Mouse (Mus musculus): ENCODE data around the gene Ddn. TPM values are rescaled to one million over a fixed set of nuclear protein-coding genes. Genes with fewer than 3 reads are reported as not detected.
A peak's percentile ranks its signal among the peaks of the same experiment; 100 is the strongest.

The Ddn gene
- total RNA-seq (2014; fragmentation: Nextera tagmentation): not detected in 2 replicates
- 0.08 TPM in 1 of 2 replicates, not detected in the other for total RNA-seq (2017)

DNA sequence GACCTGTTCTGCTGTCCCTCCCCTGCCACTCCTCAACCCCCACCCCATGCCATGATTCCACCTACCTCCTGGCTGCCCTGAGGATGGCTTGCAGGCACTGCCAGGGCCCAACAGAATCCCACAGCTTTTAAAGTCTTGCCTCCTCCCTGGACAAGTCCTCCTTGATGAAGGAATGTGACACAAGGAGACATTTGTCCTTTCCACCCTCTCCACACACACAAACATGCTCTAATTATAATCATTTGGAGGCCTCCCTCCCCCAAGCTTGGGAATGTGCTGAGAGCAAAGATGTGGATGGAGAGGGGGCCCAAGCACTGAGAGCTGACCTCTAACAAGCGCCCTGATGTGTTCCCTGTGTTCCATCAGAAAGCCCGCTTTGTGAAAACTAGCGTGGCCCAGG lies at the start of gene Ddn:
Gene Ddn (minus strand): TSS at position 101 of the 400 bp plus-strand sequence.
- no peak for ATAC-seq (replicated peaks; ENCODE audit: low FRiP score, low TSS enrichment, poor library complexity, severe bottlenecking)

DNA sequence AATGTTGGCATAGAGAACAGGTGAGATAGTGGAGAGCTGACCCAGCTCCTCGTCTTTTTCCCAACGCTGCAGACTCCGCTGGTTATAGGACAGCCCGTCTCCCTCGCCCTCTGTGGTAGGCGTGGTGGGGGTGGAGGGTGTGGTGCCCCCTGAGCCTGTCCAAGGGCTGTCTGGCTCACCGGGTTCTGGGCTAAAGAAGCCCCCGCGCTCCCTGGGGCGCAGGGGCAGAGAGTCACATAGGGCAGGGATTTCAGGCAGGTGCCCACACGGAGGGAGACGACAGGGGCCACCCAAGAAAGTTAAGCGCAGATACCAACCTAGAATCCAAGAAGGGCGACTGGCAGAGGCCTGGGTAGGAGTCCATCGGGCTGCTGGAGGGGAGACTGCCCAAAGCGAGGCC lies 44.9 kb upstream of the Ddn start:
- ATAC-seq (replicated peaks; ENCODE audit: low FRiP score, low TSS enrichment, poor library complexity, severe bottlenecking): no peak

DNA sequence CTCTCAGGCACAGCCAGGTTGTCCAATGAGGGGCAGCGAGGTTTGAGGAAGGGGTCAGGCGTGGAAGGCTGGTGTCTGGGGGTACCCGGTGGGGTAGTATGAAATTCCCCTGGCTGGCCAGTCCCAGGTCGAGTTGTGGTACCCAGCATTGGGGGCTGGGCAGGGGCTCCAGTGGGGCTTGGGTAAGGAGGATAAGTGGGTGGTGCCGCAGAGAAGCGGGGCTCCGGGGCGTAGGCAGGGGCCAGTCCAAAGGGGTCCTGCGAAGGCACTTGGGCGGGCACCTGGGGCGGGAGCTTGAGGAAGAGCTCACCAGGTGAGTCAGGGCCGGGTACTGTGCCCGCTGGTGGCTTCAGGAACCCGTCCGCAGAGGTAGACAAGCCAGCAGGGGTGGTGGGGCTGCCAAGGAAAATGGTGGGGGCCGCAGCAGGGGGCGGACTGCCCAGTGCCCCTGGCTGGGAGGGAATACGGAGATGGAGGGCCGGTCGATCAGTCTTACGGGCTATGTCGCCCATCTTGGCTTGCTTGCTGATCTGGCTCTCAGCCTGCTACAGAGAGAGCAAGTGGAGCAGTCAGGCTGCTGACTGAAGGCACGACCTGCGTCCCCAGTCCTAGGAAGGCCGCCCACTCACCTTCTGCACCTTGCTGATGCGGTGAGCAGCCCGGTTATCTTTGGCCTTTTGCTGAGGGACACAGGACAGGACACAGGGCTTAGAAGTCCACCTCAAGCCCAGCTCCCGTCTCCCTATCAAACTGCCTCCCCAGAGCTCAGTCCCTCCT lies 44.1 kb upstream of the Ddn start:
- no peak for ATAC-seq (replicated peaks; ENCODE audit: low FRiP score, low TSS enrichment, poor library complexity, severe bottlenecking)

DNA sequence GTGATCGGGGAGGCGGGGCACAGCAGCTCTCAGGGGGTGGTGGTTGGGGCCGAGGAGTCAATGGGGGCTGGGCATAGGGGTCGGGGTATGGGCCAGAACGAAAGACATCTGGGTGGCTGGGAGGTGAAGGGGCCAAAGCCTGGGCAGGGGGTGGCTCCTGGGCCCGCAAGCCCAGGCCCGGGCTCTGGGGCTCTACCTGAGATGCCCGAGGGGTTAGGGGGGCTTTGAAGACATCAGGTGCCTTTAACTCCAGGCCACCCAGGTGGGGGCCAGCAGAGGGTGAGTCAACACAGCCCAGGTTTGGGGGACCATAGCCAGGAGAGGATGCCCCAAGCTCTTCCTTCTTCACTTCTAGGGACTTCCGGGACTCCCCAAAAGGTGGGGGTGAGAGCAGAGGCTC lies 43.4 kb upstream of the Ddn start:
- ATAC-seq (replicated peaks; ENCODE audit: low FRiP score, low TSS enrichment, poor library complexity, severe bottlenecking): no peak

DNA sequence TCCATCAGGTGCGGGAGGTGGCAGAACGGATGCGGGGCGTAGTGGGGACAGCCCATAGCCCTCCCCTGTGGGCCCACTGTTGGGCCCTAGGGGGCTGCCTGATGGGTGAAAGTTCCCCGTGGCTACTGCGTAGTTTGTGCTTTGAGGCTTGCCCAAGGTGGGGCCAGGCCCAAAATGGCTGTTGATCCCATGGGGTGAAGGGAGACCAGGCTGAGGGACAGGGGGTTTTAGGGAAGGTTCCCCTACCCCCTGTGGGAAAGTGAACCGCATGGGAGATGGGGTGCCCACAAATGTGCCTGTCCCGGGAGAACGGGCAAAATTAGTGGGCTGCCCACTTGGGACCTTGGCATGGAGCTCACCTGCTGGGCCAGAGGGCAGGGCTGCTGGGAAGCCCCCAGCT lies 42.8 kb upstream of the Ddn start:
- ATAC-seq (replicated peaks; ENCODE audit: low FRiP score, low TSS enrichment, poor library complexity, severe bottlenecking): no peak

DNA sequence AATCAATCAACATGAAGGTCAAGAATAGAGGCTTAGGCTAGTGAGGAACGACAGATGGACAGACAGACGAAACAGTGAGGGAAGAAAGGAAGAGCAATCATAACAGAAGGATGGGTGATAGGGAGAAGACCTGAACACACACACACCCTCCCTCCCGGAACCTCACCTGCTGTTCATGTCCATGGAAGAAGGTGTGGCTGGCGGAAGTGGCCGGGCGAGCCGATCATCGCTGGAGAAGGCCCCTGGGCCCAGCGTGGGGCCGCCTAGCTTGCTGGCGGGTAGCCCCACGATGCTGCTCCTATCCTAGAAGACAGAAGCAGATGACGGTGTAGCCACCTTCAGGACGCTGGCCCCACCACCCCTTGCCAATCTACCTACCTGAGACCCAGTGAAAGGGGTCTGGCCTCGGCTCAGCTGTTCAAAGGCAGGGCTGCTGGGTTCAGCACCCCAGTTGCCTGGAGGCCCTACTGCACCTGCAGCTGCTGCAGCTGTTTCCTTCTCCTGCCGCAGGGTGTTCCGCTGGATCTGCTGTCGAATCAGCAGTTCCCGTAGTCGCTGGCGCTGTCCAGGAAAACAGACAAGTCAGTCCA lies 42.0 kb upstream of the Ddn start:
- ATAC-seq (replicated peaks; ENCODE audit: low FRiP score, low TSS enrichment, poor library complexity, severe bottlenecking): no peak

DNA sequence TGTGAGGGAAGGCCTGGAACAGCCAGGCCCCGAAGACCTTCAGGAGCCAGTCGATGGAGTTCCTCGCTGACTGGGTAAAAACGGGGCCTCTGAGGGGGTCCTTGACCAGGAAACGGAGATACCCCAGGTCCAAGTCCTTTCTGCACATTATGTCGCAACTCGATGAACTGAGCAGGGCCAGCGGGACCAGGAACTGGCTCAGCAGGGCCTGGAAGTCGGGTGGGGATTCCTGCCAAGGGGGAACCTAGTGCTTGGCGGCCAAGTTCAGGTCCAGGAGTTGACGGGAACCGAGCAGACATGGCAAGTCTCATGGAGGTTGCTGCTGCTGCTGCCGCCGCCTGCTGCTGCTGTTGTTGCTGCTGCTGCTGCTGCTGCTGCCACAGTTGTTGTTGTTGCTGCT lies 41.4 kb upstream of the Ddn start:
- no peak for ATAC-seq (replicated peaks; ENCODE audit: low FRiP score, low TSS enrichment, poor library complexity, severe bottlenecking)

DNA sequence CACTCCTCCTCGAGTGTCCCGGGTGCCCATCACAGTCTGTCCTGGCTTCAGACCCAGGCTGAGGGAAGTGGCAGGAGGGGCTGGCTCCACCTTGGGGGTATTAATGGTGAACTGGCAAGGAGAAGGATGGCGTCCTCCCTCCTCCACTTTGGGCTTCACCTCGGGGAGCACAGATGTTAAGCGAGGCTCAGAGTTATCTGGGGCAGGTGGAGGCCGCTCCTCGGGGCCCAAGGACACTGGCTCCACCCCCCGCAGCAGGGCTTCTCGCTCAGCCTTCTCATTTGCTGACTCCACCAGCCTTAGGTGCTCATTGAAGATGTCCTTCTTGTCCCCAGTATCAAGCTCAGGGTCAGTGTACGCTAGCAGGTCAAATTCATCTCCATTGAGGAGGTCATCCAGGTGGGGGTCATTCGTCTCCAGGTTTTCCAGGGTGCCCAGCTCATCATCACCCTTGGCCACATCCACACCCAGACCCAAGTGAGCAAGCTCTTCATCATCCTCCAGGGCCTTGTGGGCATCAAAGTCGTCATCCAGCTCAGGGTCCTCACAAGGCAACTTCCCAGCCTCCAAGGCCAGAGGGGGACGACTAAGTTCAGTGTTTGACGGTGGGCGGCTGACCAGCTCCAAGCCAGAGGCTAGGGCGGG lies 40.8 kb upstream of the Ddn start:
- no peak for ATAC-seq (replicated peaks; ENCODE audit: low FRiP score, low TSS enrichment, poor library complexity, severe bottlenecking)

DNA sequence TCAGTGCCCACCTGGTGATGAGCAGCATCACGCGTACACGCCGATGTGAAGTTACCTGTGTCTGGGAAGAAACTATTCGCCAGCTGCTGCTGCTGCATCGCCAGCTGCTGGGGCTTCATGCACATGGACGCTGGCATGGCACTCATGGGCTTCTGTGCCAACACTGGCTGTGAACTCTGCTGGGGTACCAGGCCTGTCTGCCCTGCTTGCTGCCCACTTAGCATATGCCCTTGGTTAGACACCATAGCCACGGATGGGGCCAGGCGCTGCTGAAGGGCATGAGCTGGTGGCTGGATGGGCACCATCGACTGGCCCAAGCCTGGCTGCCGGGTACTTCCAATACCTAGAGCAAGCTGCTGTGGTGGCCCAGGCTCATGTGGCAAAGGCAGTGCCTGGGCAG lies 39.9 kb upstream of the Ddn start:
- no peak for ATAC-seq (replicated peaks; ENCODE audit: low FRiP score, low TSS enrichment, poor library complexity, severe bottlenecking)

DNA sequence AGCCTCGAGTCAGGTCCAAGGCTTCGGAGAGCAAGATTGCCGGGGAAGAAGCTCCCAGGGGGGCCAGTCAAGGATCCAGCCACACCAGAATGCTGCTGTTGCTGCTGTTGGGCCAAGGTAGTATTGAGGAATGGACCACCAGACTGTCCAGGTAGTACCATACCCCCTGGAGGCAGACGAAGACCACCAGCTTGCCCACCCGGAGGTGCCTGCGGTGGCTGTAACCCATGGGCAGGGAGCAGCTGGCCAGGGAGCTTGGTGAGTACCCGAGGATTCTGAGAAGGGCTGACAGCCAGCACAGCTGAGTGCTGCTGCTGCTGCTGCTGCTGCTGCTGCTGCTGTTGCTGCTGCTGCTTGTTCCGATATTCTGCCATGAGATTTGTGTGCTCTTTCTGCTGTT lies 36.9 kb upstream of the Ddn start:
- no peak for ATAC-seq (replicated peaks; ENCODE audit: low FRiP score, low TSS enrichment, poor library complexity, severe bottlenecking)

DNA sequence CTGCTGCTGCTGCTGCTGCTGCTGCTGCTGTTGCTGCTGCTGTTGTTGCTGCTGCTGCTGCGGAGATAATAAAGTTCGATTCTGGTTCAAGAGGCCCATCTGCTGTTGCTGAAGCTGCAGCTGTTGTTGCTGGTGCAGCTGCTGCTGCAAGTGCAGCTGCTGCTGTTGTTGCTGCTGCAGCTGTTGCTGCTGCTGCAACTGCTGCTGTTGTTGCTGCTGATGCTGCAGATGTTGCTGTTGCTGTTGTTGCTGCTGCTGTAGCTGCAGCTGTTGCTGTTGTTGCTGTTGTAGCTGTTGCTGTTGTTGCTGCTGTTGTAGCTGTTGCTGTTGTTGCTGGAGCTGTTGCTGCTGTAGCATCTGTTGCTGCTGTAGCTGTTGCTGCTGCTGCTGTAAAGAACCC lies 35.9 kb upstream of the Ddn start:
- ATAC-seq (replicated peaks; ENCODE audit: low FRiP score, low TSS enrichment, poor library complexity, severe bottlenecking): no peak

DNA sequence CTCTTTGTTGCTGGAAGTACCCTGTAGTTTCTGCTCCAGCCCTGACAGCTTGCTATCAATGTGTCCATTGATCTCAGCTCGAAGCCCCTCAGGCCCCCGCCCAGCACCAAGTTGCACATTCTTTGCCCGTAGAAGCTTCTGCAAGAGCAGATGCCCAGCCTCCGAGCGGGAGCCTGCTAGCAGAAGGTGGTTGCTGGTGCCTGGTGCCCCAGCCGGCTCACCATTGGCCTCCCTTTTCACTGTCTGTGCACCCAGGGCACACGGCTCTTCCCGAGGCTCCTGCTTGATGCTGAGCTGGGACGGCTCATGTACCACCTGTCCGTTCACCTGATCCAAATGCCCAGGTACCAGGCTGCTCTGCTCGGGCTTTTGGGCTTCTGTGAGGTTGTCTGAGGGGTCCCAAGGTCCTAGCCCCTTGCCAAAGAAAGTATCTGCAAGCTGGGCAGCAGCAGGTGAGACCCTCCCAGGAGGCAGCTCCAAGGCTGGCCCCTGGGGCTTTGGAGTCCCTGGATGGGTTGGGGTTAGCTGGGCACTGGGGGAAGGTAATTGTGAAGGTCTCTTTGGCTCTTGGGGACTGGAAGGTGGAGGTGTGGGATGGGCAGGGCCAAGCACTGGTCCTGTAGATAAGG lies 34.4 kb upstream of the Ddn start:
- ATAC-seq (replicated peaks; ENCODE audit: low FRiP score, low TSS enrichment, poor library complexity, severe bottlenecking): no peak

DNA sequence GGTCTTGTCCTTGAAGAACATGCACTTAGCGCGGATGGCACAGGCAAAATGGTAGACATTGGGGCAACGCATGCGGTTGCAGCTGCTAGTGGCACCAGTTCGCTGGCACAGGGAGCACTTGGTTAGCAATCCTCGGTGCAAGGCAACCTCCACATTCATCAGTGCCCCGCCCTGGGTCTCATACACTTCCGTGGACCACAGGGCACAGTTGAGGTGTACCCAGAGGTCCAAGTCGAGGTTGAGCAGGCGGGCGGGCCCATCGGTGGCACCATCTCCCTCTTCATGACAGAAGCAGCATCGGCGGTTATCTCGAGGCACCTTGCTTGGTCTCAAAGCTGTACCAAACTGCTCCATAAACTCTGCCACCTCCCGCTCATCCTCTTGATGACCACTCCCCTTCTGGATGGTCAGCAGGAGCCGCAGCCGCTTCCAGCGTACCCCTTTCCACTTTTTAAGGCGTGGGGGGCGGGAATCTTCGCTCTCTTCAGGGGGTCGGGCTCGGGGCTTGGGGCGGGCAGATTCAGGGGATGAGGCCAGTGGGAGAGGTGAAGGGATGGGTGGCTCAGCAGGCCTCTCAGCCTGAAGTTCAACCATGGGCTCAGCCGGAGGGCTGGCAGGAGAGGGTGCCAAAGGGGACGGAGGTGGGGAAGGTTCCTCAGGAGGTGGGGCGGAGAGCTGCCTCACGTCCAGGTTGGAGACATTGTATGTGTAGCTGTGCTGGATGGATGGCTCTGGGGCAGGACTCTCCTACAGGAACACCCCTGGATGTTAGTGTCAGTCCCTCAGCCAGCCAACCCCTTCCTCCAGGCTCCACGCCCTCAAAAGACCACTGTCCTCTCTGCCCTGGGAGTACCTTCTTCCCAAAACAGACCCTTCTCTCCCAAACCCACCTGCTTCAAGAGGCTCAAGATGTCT lies 30.6 kb upstream of the Ddn start:
- no peak for ATAC-seq (replicated peaks; ENCODE audit: low FRiP score, low TSS enrichment, poor library complexity, severe bottlenecking)

DNA sequence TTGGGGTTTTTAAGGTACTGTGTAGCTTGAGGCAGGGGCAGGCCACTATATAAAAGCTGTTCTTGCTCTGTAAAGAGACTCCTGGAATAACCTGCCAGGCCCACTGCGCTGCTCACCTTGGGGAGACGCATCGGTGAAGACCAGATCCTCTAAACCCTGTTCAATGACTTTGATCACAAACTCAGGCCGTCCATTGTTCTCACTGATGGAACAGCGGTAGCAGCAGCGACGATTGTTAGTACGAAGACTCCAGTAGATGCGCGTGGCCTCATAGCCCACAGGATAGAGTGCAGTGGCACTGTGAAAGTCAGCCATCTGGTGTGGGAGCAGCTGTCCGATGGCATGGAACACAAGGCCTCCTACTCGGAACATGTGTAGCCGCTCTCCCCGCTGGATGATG lies 29.9 kb upstream of the Ddn start:
- no peak for ATAC-seq (replicated peaks; ENCODE audit: low FRiP score, low TSS enrichment, poor library complexity, severe bottlenecking)

DNA sequence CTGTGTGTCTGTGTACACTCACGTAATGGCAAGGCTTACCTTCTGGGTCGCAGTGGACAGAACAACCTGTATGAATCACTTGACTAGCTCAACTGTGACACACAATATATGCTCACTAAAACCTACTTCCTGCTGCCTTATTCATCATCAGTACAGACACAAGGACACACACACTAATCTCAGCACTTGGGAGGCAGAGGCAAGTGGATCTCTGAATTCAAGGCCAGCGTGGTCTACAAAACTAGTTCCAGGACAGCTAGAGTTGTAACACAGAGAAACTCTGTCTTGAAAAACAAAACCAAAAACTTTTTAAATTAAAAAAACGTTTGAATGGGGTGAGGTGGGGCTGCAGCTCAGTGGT lies 28.4 kb upstream of the Ddn start:
- no peak for ATAC-seq (replicated peaks; ENCODE audit: low FRiP score, low TSS enrichment, poor library complexity, severe bottlenecking)

DNA sequence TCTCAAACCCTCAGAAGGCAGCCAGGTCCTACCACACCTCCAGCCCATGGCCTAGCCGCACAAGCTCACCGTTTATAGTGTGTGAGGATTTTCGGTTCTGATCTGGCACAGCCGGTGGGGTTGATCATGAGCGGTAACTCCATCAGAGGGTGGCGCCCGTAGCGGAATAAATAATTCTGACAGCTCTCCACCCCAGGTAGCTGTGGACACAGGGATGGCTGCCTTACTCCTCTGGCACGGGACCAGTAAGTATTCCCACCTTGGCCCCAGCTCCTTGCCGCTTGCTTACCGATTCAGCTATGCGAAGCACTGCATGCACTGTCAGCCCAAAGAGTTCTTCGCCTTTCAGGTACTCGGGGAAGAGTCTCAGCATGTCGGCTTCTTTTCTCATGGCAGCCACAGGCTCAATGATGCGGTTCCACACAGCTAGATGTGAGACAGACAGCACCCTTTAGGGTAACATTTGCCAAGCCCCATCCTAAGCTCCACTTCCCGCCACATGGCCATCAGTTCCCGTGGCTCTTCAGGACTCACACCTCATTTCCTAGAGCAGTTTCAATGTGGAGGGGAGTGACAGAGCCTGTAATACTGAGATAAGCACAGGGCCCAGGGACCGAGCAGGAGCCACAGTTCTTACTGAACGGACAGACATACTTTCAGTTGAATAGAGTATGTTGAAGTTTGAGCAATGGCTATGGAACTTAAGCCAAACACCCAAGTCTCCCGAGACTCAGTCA lies 27.9 kb upstream of the Ddn start:
- ATAC-seq (replicated peaks; ENCODE audit: low FRiP score, low TSS enrichment, poor library complexity, severe bottlenecking): peak; percentile 58

DNA sequence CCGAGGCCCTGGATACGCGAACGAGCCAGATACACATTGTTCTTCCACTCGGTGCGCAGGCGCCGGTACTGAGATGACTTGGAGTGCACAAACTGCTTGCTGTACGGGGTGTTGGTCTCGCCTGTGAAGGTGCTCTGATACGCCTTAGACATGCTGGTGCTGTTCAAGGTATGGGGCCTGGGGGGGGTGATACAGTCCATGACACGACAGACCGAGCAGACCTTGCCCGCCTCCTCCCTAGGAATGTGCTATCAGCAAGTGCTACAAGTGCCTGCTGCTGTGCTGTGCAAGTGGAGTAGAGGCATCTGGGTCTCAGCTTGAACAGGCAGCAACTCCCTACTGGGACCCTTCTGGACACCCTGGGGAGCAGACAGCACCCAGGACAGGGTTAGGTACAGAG lies 26.0 kb upstream of the Ddn start:
- no peak for ATAC-seq (replicated peaks; ENCODE audit: low FRiP score, low TSS enrichment, poor library complexity, severe bottlenecking)

DNA sequence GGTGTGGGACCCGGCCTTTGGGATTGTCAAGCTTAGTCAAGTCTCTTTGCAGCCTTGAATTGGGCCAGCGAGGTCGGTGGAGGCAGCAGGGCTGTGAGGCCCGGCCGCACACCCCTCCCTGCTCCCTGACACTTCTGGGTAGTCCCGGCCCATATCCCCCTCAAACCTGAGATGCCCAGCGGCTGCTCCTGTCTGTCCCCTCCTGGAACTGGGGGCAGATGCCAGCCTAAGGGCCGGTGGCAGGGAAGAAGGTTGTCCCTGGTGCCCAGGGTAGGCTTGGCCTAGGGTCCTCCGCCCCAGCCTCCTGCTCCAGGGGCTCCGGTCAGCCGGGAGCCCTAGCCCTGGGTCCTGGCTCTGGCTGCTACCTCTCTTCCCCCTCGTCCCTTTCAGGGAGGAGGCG lies 24.8 kb upstream of the Ddn start:
- ATAC-seq (replicated peaks; ENCODE audit: low FRiP score, low TSS enrichment, poor library complexity, severe bottlenecking): no peak

DNA sequence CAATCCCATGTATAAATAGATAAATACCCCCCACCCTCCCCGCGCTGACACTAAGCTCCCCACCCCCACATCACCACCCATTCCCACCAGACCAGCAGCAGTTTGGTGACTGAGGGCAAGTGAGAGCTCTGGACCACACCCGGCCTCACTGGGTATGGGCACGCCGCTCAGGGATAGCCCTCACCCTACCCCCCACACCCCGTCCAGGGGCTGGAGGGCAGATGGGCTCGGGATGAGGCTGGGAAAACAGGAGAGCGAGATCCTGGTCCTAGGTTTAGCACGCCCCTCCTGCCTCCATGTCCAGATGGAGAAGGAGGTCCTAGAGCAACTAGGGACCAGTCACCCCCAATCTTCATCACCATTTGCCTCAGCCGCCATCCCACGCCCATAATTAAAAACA lies 24.0 kb upstream of the Ddn start:
- ATAC-seq (replicated peaks; ENCODE audit: low FRiP score, low TSS enrichment, poor library complexity, severe bottlenecking): no peak

Data from megakaryocyte-erythroid progenitor cell, adult 5-6 weeks (primary cell).